Comparison of ENCODE assay signal across 22 mouse cellular contexts in genomic region chr10:125940316-125941059, GRCm38 (mm10). TPM values are rescaled to one million over a fixed set of nuclear protein-coding genes. Genes with fewer than 3 reads are reported as not detected.
DNase-seq lines count a peak whose midpoint lies in the region; ATAC-seq and TF ChIP-seq lines count a peak whose summit lies in the region.
"Had no signal": no experiment of that assay in that cellular context is flagged by ENCODE, and none has a peak within 500 bp of the region (broad histone marks: within the 10 kb centered on the region; RNA-seq: fewer than 3 reads in every experiment).

No protein-coding gene starts in this region.

- 74% methylated on average over 11 of the region's 11 CpGs for WGBS in intestine, embryonic 14.5 days
- WGBS in intestine, postnatal 0 days = 74% methylated on average over 11 of the region's 11 CpGs
- WGBS in midbrain, embryonic 16.5 days = 75% methylated on average over 11 of the region's 11 CpGs
- 56% methylated on average over 11 of the region's 11 CpGs for WGBS in forebrain, embryonic 16.5 days

- peak; percentile 38 for DNase-seq in intestine, embryonic 14.5 days (ENCODE audit: low spot score)
- peak; percentile 72 for DNase-seq in ES-CJ7 (ENCODE audit: low read depth, low spot score)
- peak; percentile 45 for DNase-seq in brain, embryonic 14.5 days (ENCODE audit: low read depth)
- DNase-seq in spleen, adult 18-20 months = no peak
- DNase-seq: cerebellum, adult 2 months; gastrocnemius, postnatal 10 days; heart, adult 2 months; heart, postnatal 10 days; kidney, adult 2 months; kidney, postnatal 10 days; lung, embryonic 14.5 days; midbrain, embryonic 14.5 days; right cerebral cortex, postnatal 25 days had no signal

- no peak for ATAC-seq in intestine, embryonic 14.5 days (replicated peaks; ENCODE audit: low FRiP score, low TSS enrichment, low read depth)
- no peak for ATAC-seq in intestine, postnatal 0 days
- ATAC-seq in megakaryocyte, adult 5-6 weeks (ENCODE audit: poor library complexity, severe bottlenecking) = 0 out of 2 replicates have a peak, but pooled peaks have one; percentile 30
- ATAC-seq in midbrain, embryonic 16.5 days = no peak
- ATAC-seq in forebrain, embryonic 16.5 days = no peak
- ATAC-seq: liver, embryonic 12.5 days had no signal

- no peaks in the 10 kb centered on the region for H3K9me3 ChIP-seq in intestine, embryonic 14.5 days (ENCODE audit: control insufficient read depth, low read length)
- no peaks in the 10 kb centered on the region for H3K9me3 ChIP-seq in intestine, postnatal 0 days (ENCODE audit: control insufficient read depth)
- H3K9me3 ChIP-seq in midbrain, embryonic 16.5 days (replicated peaks; ENCODE audit: control insufficient read depth, low read length, poor library complexity, severe bottlenecking) = no peaks in the 10 kb centered on the region
- no peaks in the 10 kb centered on the region for H3K9me3 ChIP-seq in forebrain, embryonic 16.5 days (ENCODE audit: control insufficient read depth, low read length)
- H3K9me3 ChIP-seq: embryonic facial prominence, embryonic 12.5 days; liver, embryonic 12.5 days had no signal

- no peaks in the 10 kb centered on the region for H3K27me3 ChIP-seq in intestine, embryonic 14.5 days (replicated peaks; ENCODE audit: control insufficient read depth, insufficient read depth, low read length)
- no peaks in the 10 kb centered on the region for H3K27me3 ChIP-seq in intestine, postnatal 0 days (replicated peaks; ENCODE audit: control insufficient read depth, insufficient read depth, low read length)
- H3K27me3 ChIP-seq in midbrain, embryonic 16.5 days (ENCODE audit: control insufficient read depth, insufficient read depth, low read depth, low read length) = no peaks in the 10 kb centered on the region
- H3K27me3 ChIP-seq in forebrain, embryonic 16.5 days (replicated peaks; ENCODE audit: control insufficient read depth, insufficient read depth, low read length) = 0 out of 2 replicates have a peak, but pooled peaks cover 2% of the 10 kb centered on the region
- H3K27me3 ChIP-seq: embryonic facial prominence, embryonic 12.5 days; liver, embryonic 12.5 days had no signal

- H3K4me2 ChIP-seq in intestine, embryonic 14.5 days (ENCODE audit: low read length) = no peak overlapping the region
- no peak overlapping the region for H3K4me2 ChIP-seq in intestine, postnatal 0 days (replicated peaks; ENCODE audit: low read depth)
- no peak overlapping the region for H3K4me2 ChIP-seq in midbrain, embryonic 16.5 days (ENCODE audit: low read length)
- H3K4me2 ChIP-seq in forebrain, embryonic 16.5 days (ENCODE audit: low read length) = no peak overlapping the region
- H3K4me2 ChIP-seq: embryonic facial prominence, embryonic 12.5 days; liver, embryonic 12.5 days; lung, embryonic 14.5 days had no signal

- H3K4me3 ChIP-seq in intestine, embryonic 14.5 days (ENCODE audit: low read depth, low read length) = no peak overlapping the region
- H3K4me3 ChIP-seq in intestine, postnatal 0 days (ENCODE audit: low read depth, low read length) = no peak overlapping the region
- no peak overlapping the region for H3K4me3 ChIP-seq in midbrain, embryonic 16.5 days (ENCODE audit: low read depth, low read length)
- H3K4me3 ChIP-seq in forebrain, embryonic 16.5 days (replicated peaks; ENCODE audit: low read length) = no peak overlapping the region
- H3K4me3 ChIP-seq: embryonic facial prominence, embryonic 12.5 days; heart, adult 2 months; layer of hippocampus, adult 2 months; liver, embryonic 12.5 days had no signal

- TF ChIP-seq POLR2A in brain, embryonic 14.5 days (IDR thresholded peaks at IDR 0.05; ENCODE audit: borderline replicate concordance, extremely low read depth, insufficient read depth, insufficient read length, poor library complexity, severe bottlenecking) = no peak

- H3K9ac ChIP-seq in intestine, embryonic 14.5 days (ENCODE audit: low read length) = no peak overlapping the region
- H3K9ac ChIP-seq in intestine, postnatal 0 days (ENCODE audit: low read depth, low read length) = no peak overlapping the region
- no peak overlapping the region for H3K9ac ChIP-seq in midbrain, embryonic 16.5 days (ENCODE audit: low read depth, low read length)
- no peak overlapping the region for H3K9ac ChIP-seq in forebrain, embryonic 16.5 days (replicated peaks; ENCODE audit: low read depth, low read length)
- H3K9ac ChIP-seq: embryonic facial prominence, embryonic 12.5 days; liver, embryonic 12.5 days; lung, embryonic 14.5 days had no signal

- TF ChIP-seq CTCF in intestine, postnatal 0 days (IDR thresholded peaks at IDR 0.05; ENCODE audit: low read depth) = no peak
- TF ChIP-seq CTCF in brain, embryonic 14.5 days (IDR thresholded peaks at IDR 0.05; ENCODE audit: borderline replicate concordance, extremely low read depth, insufficient read depth, insufficient read length) = no peak

- no peak overlapping the region for H3K27ac ChIP-seq in intestine, embryonic 14.5 days (ENCODE audit: low read depth)
- no peak overlapping the region for H3K27ac ChIP-seq in intestine, postnatal 0 days (ENCODE audit: low read depth, low read length)
- H3K27ac ChIP-seq in midbrain, embryonic 16.5 days (ENCODE audit: low read length) = no peak overlapping the region
- H3K27ac ChIP-seq in forebrain, embryonic 16.5 days (ENCODE audit: low read length) = no peak overlapping the region
- H3K27ac ChIP-seq: embryonic facial prominence, embryonic 12.5 days; heart, adult 2 months; layer of hippocampus, adult 2 months; liver, embryonic 12.5 days; macrophage had no signal

- peaks cover 11% of the 10 kb centered on the region; the same call in 1 of the 2 replicates for H3K4me1 ChIP-seq in intestine, embryonic 14.5 days (replicated peaks; ENCODE audit: control insufficient read depth, insufficient read depth, low read length)
- H3K4me1 ChIP-seq in intestine, postnatal 0 days (replicated peaks; ENCODE audit: control insufficient read depth, insufficient read depth, low read length) = no peaks in the 10 kb centered on the region; the same call in 1 of the 2 replicates
- H3K4me1 ChIP-seq in midbrain, embryonic 16.5 days (ENCODE audit: control insufficient read depth, insufficient read depth, low read length) = peaks cover 9% of the 10 kb centered on the region
- no peaks in the 10 kb centered on the region for H3K4me1 ChIP-seq in forebrain, embryonic 16.5 days (replicated peaks; ENCODE audit: control insufficient read depth, insufficient read depth, low read length)
- H3K4me1 ChIP-seq: liver, embryonic 12.5 days had no signal

- H3K36me3 ChIP-seq in intestine, embryonic 14.5 days (ENCODE audit: control insufficient read depth, insufficient read depth, low read length) = no peaks in the 10 kb centered on the region
- no peaks in the 10 kb centered on the region for H3K36me3 ChIP-seq in intestine, postnatal 0 days (ENCODE audit: control insufficient read depth, insufficient read depth)
- H3K36me3 ChIP-seq in midbrain, embryonic 16.5 days (ENCODE audit: control insufficient read depth, insufficient read depth, low read length) = no peaks in the 10 kb centered on the region
- no peaks in the 10 kb centered on the region for H3K36me3 ChIP-seq in forebrain, embryonic 16.5 days (ENCODE audit: control insufficient read depth, insufficient read depth)
- H3K36me3 ChIP-seq: embryonic facial prominence, embryonic 12.5 days; liver, embryonic 12.5 days had no signal

RNA-seq across cellular contexts. Expression of gene Lrig3, which starts 25.5 kb away (rescaled TPM):
- 23.0 and 29.6 TPM in 2 replicates for polyA plus RNA-seq in intestine, embryonic 14.5 days (2014; fragmentation: Nextera tagmentation; extraction: Ambion mirVana)
- polyA plus RNA-seq in intestine, postnatal 0 days (2015; fragmentation: Nextera tagmentation; extraction: Ambion mirVana) = 6.7 and 6.9 TPM in 2 replicates
- polyA plus RNA-seq in brain, embryonic 14.5 days (2012; rRNA removed) = 5.8 and 8.0 TPM in 2 replicates
- 1.5 and 1.8 TPM in 2 replicates for total RNA-seq in megakaryocyte, adult 5-6 weeks (2015)
- 1.1 and 2.1 TPM in 2 replicates for total RNA-seq in megakaryocyte, adult 5-6 weeks (2017)
- 2.7 and 2.9 TPM in 2 replicates for polyA plus RNA-seq in midbrain, embryonic 16.5 days (2015; fragmentation: Nextera tagmentation; extraction: Ambion mirVana)
- 2.1 and 2.6 TPM in 2 replicates for polyA plus RNA-seq in forebrain, embryonic 16.5 days (2015; fragmentation: Nextera tagmentation; extraction: Ambion mirVana)
- total RNA-seq: neutrophil, adult 5-6 weeks had no signal

Comparison
In these comparisons a context has a peak if more than half of its experiments do, and no peak if none do; other contexts are left out.
1. DNase-seq: peak in intestine, embryonic 14.5 days (single experiment), ES-CJ7 (single experiment) and brain, embryonic 14.5 days (single experiment); none in spleen, adult 18-20 months (0 of 2).